Mouse (Mus musculus) kidney, embryonic 16.5 days (tissue): Measurements from ENCODE around the gene Frmd8. TPM values are rescaled to one million over a fixed set of nuclear protein-coding genes. Genes with fewer than 3 reads are reported as not detected.
A peak's percentile ranks its signal among the peaks of the same experiment; 100 is the strongest.

Source experiments
- ATAC-seq: fragments of 200-750 bp; cut with Nextera tagmentation; 2 replicates; pipeline ENCODE4 v1.8.0; 2017; ENCODE audit warnings: moderate TSS enrichment; ENCODE audit not compliant: low FRiP score, low TSS enrichment
- H3K27ac ChIP-seq: fragments of 300-500 bp; sonication (generic); 2 replicates; pipeline ENCODE4 v1.5.1; 2014; ENCODE audit warnings: low read length
- H3K27me3 ChIP-seq: fragments of 300-500 bp; sonication (generic); 2 replicates; pipeline ENCODE4 v1.6.1; 2014; ENCODE audit warnings: low read length, control low read depth, mixed read lengths; ENCODE audit not compliant: insufficient read depth
- H3K36me3 ChIP-seq: fragments of 300-500 bp; sonication (generic); 2 replicates; pipeline ENCODE4 v1.6.1; 2014; ENCODE audit warnings: low read length, control low read depth, mixed read lengths; ENCODE audit not compliant: insufficient read depth
- H3K4me1 ChIP-seq: fragments of 300-500 bp; sonication (generic); 2 replicates; pipeline ENCODE4 v1.6.1; 2014; ENCODE audit warnings: low read length, control low read depth, mixed read lengths; ENCODE audit not compliant: insufficient read depth
- H3K4me2 ChIP-seq: fragments of 300-500 bp; sonication (generic); replicated peaks from 2 replicates; pipeline ENCODE4 v1.6.1; 2014; ENCODE audit warnings: low read depth, low read length
- H3K4me3 ChIP-seq: fragments of 300-500 bp; sonication (generic); 2 replicates; pipeline ENCODE4 v1.5.1; 2014; ENCODE audit warnings: mild to moderate bottlenecking, low read length
- H3K9ac ChIP-seq: fragments of 300-500 bp; sonication (generic); replicated peaks from 2 replicates; pipeline ENCODE4 v1.6.1; 2014; ENCODE audit warnings: low read length
- H3K9me3 ChIP-seq: fragments of 300-500 bp; sonication (generic); 2 replicates; pipeline ENCODE4 v1.6.1; 2016; ENCODE audit warnings: low read length, control low read depth
- WGBS: fragments of 180-500 bp; shearing (Covaris S2); extraction: QIAGEN DNeasy Blood & Tissue Kit; methylation state at CpG from one replicate; pipeline ENCODE4 v1.1.7; 2014; 5-methylcytosine and 5-hydroxymethylcytosine counted together
- polyA plus RNA-seq: library from polyadenylated mRNA; unstranded; fragments of >200 nt; fragmentation: Nextera tagmentation; extraction: Ambion mirVana; gene quantifications from 2 replicates; pipeline ENCODE4 v1.2.1, GENCODE M21; 2015

Frmd8 gene
- polyA plus RNA-seq, 1 experiment from 2014 or later: 50.6 TPM

DNA sequence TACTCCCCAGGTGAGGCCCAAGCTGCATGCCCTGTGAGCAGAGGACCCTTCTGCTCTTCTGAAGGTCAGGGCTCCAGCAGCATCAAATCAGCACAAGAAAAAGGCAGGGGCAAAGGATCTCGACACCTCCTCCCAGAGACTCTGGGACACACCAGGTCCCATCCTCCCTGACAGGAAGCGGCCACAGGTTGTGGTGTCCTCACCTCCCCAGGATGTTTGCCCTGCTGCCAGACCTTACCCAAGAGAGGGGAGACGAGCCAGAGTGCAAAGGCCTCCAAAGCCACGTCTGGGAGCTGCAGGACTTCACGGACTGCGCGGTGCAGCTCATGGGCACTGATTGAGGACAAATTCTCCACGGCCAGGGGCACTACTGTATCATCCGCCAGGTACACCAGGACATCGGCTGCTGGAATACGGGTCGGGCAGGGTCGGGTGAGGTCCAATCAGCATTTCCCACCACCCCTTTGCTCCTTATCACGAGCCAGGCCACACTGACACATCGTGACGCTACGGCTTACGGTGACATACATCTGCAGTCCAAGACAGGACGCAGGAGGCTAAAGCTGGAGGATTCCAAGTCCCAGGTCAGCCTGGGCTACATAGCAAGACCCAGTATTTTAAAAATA is 2.0 kb downstream of the Frmd8 start:
- Histone ChIP-seq H3K9me3 (no peaks in the 10 kb centered on the region), H3K27ac (no peak overlapping the region), H3K36me3 (peaks cover 19% of the 10 kb centered on the region), H3K9ac (peak overlapping the region; percentile 31; the same call in 1 of the 2 replicates), H3K4me1 (peaks cover 48% of the 10 kb centered on the region), H3K27me3 (no peaks in the 10 kb centered on the region), H3K4me2 (peak overlapping the region; percentile 83; the same call in 1 of the 2 replicates), H3K4me3 (no peak overlapping the region)
- 84% methylated on average over 19 of the region's 19 CpGs for WGBS
- ATAC-seq: no peak

DNA sequence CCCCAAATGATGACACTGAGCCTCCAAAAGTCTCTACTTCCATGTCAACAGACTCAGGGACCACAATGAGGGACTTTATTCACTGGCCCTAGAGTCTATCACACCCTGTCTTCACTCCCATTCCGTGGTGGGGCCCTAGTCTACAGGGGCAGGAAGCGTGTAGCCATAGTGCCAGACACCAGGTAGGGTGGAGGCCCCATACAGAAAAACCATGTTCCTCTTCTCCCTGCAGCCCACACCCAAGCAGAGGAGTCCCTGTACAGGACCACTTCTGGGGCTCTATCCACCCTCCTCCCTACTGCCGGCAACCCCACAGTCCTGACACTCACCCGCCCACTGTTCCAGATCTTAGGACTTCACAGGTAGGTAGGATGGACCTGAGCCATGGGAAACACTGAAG is 2.5 kb downstream of the Frmd8 start:
- H3K9me3 ChIP-seq: no peaks in the 10 kb centered on the region
- peaks cover 43% of the 10 kb centered on the region for H3K4me1 ChIP-seq
- no peak for ATAC-seq

DNA sequence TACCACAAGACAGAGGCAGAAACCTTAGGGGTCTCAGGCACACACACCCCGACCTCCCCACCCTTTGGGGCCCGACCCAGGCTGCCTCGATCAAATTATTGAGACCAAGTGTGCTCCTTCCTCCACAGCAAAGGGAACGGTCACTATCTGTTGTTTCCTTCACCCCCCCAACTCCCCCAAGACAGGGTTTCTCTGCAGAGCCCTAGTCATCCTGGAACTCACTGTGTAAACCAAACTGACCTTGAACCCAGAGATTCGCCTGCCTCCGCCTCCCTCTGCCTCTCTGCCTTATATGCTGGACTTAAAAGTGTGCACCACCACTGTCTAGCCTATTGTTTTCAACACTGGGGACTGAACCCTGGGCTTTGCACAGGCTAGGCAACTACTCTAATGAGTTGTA is 3.4 kb downstream of the Frmd8 start:
- peak; percentile 1; the same call in 1 of the 2 replicates for ATAC-seq
- Histone ChIP-seq H3K4me1 (peaks cover 40% of the 10 kb centered on the region), H3K4me3 (no peak overlapping the region), H3K36me3 (peaks cover 24% of the 10 kb centered on the region), H3K9me3 (no peaks in the 10 kb centered on the region), H3K4me2 (peak overlapping the region; percentile 38), H3K27me3 (no peaks in the 10 kb centered on the region), H3K9ac (peak overlapping the region; percentile 62; the same call in 1 of the 2 replicates), H3K27ac (peak overlapping the region; percentile 82)
- WGBS: 32% methylated on average over 6 of the region's 6 CpGs

More for the DNA sequence above, 2.5 kb downstream of the Frmd8 start:
- H3K9ac ChIP-seq: no peak overlapping the region
- H3K4me3 ChIP-seq: no peak overlapping the region
- WGBS: 89% methylated on average over 4 of the region's 4 CpGs
- H3K27ac ChIP-seq: no peak overlapping the region
- peaks cover 24% of the 10 kb centered on the region for H3K36me3 ChIP-seq
- no peaks in the 10 kb centered on the region for H3K27me3 ChIP-seq
- H3K4me2 ChIP-seq: no peak overlapping the region

DNA sequence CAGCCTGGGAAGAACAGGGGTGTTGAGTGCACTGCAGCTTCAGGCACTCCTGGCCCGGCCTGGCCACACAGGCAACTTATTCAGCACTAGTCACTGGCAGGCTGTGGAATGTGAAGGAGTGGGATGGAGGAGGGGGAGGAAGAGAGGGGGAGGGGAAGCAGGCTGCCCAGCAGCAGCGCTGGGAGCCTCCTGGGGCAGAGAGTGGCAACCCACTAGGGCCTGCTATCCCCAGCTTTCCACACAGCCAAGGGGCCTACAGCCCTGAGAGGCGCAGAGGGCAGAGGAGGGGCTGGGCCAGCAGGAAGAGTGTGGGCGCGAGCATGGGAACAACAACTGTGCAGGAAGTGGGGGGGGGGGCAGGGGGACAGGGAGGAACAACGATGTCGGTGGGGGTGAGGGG is 3.8 kb downstream of the Frmd8 start:
- no peak overlapping the region for H3K4me3 ChIP-seq
- H3K27me3 ChIP-seq: no peaks in the 10 kb centered on the region
- 4% methylated on average over 7 of the region's 7 CpGs for WGBS
- H3K4me2 ChIP-seq: peak overlapping the region; percentile 38
- H3K9ac ChIP-seq: peak overlapping the region; percentile 62
- ATAC-seq: peak; percentile 75
- H3K27ac ChIP-seq: peak overlapping the region; percentile 82
- H3K9me3 ChIP-seq: no peaks in the 10 kb centered on the region
- peaks cover 40% of the 10 kb centered on the region for H3K4me1 ChIP-seq
- H3K36me3 ChIP-seq: peaks cover 24% of the 10 kb centered on the region

DNA sequence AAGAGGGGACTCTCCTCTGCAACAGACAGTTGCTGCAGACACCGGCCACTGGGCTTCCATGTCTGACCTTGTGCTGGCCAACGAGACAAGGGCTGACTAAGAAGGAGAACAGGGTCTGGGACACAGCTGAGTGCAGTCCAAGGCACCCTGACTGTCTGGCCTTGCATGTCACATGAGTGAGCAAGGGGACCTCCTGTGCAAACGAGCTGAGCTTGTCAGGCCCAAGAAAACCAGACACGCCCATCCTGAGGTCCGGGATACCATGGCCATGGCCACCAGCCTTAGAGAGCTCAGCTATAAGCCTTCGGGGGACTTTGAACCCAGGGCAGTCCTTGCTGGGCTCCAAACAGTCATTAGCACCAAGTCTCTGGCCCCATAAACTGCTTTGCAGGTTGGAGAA is 7.0 kb downstream of the Frmd8 start:
- Histone ChIP-seq H3K27ac (no peak overlapping the region), H3K4me1 (peaks cover 20% of the 10 kb centered on the region), H3K27me3 (no peaks in the 10 kb centered on the region), H3K9me3 (no peaks in the 10 kb centered on the region), H3K4me3 (no peak overlapping the region), H3K9ac (no peak overlapping the region), H3K36me3 (peaks cover 54% of the 10 kb centered on the region), H3K4me2 (no peak overlapping the region)
- ATAC-seq: no peak
- WGBS: 79% methylated on average over 6 of the region's 6 CpGs

DNA sequence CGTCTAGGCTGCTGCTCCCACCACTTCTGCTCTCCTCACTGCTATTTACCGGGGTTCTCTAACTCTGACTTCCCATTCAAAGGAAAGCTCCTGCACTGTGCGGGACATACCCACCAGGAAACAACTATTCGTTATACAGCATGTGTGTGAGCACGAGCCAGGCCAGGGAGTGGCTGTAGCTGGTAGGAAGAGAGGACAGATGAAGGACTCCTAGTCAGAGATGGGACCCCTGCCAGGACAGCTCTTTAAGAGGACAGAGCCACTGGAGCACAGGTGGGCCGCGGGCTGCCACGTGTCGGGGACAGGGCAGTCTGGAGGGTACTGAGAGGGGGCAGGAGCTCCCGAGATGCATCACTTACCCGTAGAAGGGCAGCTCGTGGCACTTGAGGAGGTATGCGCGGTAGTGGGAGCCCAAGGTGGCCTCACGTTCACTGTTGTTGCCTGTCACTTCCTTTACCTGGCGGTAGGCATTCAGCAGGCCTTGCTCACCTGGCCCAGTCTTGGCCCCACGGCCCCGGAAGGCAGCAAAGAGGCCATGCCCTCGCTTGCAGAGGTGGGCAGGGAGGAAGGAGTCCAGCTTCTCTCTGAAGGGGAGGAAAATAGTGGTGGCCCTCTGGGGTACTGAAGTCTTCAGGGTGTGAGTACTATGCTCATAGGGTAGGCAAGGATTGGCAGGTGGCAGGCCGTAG is 10.2 kb downstream of the Frmd8 start:
- Histone ChIP-seq H3K9ac (no peak overlapping the region), H3K9me3 (peaks cover 7% of the 10 kb centered on the region), H3K4me3 (no peak overlapping the region), H3K27me3 (no peaks in the 10 kb centered on the region), H3K27ac (no peak overlapping the region), H3K4me1 (no peaks in the 10 kb centered on the region), H3K36me3 (peaks cover 76% of the 10 kb centered on the region), H3K4me2 (no peak overlapping the region)
- ATAC-seq: no peak
- 92% methylated on average over 20 of the region's 20 CpGs for WGBS

DNA sequence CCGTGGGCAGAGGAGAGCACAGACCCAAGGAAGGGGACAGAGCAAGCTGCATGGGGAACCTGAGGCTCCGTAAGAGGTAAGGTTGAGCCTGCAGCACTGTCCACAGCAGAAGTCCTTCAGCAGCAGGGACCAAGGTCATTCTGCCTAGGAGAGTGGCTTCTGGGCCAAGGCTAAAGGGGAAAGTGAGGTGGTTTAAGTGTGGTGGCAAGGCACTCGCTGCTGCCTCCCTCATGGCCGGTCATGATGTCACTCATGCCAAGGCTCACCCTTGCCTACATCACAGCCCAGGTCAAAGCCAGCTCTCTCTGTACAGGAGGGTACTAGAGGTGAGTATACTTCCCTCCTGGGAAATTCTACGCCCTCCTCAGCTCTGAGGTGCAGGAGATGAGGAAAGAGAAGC is 11.3 kb downstream of the Frmd8 start:
- 91% methylated on average over 5 of the region's 5 CpGs for WGBS
- ATAC-seq: no peak
- Histone ChIP-seq H3K9ac (no peak overlapping the region), H3K4me2 (no peak overlapping the region), H3K4me3 (no peak overlapping the region), H3K27ac (no peak overlapping the region), H3K27me3 (no peaks in the 10 kb centered on the region), H3K9me3 (peaks cover 7% of the 10 kb centered on the region), H3K36me3 (peaks cover 77% of the 10 kb centered on the region), H3K4me1 (no peaks in the 10 kb centered on the region)

DNA sequence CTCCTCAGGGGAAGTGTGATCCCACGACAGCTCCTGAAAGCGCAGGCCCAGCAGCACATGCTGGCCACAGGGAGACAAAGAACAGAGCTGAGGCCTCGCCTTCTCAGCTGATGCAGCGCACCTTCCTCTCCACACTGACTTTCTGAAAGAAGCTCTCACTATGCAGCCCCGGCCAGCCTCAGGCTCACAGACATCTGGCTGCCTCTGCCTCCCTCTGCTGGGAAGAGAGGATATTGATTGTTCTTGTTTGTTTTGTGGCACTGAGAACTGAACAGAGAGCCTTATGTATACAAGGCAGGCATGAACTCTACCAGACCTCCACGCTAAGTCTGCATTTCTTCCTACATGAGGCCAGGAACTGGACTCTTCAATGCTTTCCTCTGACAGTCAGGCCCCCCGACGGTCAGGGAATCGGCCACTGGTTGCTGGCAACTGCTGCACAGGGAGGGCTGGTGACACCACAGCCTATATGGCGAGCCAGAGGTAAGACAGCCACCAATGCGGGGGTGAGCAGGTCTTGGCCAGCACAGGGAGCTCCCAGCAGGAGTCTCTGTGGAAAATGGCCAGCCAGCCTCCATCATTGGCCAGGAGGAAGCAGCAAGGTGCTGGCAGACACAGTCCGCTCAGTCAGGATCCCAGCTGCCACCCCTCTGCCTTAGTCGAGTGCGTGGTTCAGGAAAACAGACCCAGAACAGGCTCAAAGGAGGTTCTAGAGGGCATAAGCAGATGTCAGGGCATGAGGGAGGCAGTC is 12.6 kb downstream of the Frmd8 start:
- Histone ChIP-seq H3K4me1 (no peaks in the 10 kb centered on the region), H3K36me3 (peaks cover 74% of the 10 kb centered on the region), H3K9ac (no peak overlapping the region), H3K4me3 (no peak overlapping the region), H3K9me3 (peaks cover 7% of the 10 kb centered on the region), H3K4me2 (no peak overlapping the region), H3K27ac (no peak overlapping the region), H3K27me3 (no peaks in the 10 kb centered on the region)
- ATAC-seq: no peak
- WGBS: 97% methylated on average over 14 of the region's 14 CpGs

DNA sequence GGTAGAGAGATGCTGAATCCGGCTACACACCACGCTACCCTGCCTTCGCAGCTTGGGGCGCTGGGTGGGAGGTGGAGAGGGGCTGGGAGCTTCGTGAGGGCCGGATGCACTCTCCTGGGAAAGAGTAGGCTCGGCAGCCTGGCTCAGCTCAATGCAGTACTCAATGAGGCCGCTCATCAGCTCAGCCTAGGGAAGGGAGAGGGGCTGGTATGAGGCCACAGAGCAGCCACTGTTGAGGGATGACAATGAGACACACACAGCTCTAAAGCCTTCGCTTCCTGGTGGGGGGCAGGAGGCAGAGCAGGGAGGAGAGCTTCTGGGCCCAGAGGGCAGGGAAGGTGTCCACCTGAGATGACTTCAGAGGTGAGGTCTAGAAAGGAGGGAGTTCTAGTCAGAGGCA is 18.5 kb downstream of the Frmd8 start:
- Histone ChIP-seq H3K4me3 (no peak overlapping the region), H3K9me3 (no peaks in the 10 kb centered on the region), H3K4me2 (no peak overlapping the region), H3K36me3 (peaks cover 71% of the 10 kb centered on the region), H3K4me1 (no peaks in the 10 kb centered on the region), H3K27me3 (no peaks in the 10 kb centered on the region), H3K9ac (no peak overlapping the region), H3K27ac (no peak overlapping the region)
- no peak for ATAC-seq
- WGBS: 88% methylated on average over 9 of the region's 9 CpGs
